Mouse (Mus musculus) heart, embryonic 15.5 days (tissue): ENCODE data around the gene Rad9a. TPM values are rescaled to one million over a fixed set of nuclear protein-coding genes. Genes with fewer than 3 reads are reported as not detected.

Experiments
- ATAC-seq: fragments of 200-750 bp; cut with Nextera tagmentation; replicated peaks from 2 replicates; pipeline ENCODE4 v1.8.0; 2017; ENCODE audit warnings: low read depth, moderate TSS enrichment; ENCODE audit not compliant: insufficient number of reproducible peaks, insufficient read depth, low FRiP score
- H3K27ac ChIP-seq: fragments of 300-500 bp; sonication (generic); 2 replicates; pipeline ENCODE4 v1.5.1; 2015; ENCODE audit warnings: mild to moderate bottlenecking, inconsistent platforms
- H3K27me3 ChIP-seq: fragments of 300-500 bp; sonication (generic); 2 replicates; pipeline ENCODE4 v1.6.1; 2015; ENCODE audit warnings: inconsistent platforms
- H3K36me3 ChIP-seq: fragments of 300-500 bp; sonication (generic); 2 replicates; pipeline ENCODE4 v1.6.1; 2015; ENCODE audit warnings: mild to moderate bottlenecking, inconsistent platforms
- H3K4me1 ChIP-seq: fragments of 300-500 bp; sonication (generic); replicated peaks from 2 replicates; pipeline ENCODE4 v1.6.1; 2015; ENCODE audit warnings: inconsistent platforms
- H3K4me2 ChIP-seq: fragments of 300-500 bp; sonication (generic); 2 replicates; pipeline ENCODE4 v1.6.1; 2015; ENCODE audit warnings: inconsistent platforms, mild to moderate bottlenecking, moderate library complexity
- H3K4me3 ChIP-seq: fragments of 300-500 bp; sonication (generic); 2 replicates; pipeline ENCODE4 v1.5.1; 2015; ENCODE audit warnings: mild to moderate bottlenecking, inconsistent platforms
- H3K9ac ChIP-seq: fragments of 300-500 bp; sonication (generic); 2 replicates; pipeline ENCODE4 v1.6.1; 2015; ENCODE audit warnings: mild to moderate bottlenecking, inconsistent platforms
- H3K9me3 ChIP-seq: fragments of 300-500 bp; sonication (generic); replicated peaks from 2 replicates; pipeline ENCODE4 v1.6.1; 2016; ENCODE audit warnings: inconsistent platforms
- WGBS: fragments of 180-500 bp; shearing (Covaris S2); methylation state at CpG from one replicate; pipeline ENCODE4 v1.1.7; 2015; ENCODE audit warnings: mixed read lengths; 5-methylcytosine and 5-hydroxymethylcytosine counted together
- polyA plus RNA-seq: library from polyadenylated mRNA; unstranded; fragments of >200 nt; fragmentation: Nextera tagmentation; extraction: Ambion mirVana; gene quantifications from 2 replicates; pipeline ENCODE4 v1.2.1, GENCODE M21; 2015

Rad9a gene
- polyA plus RNA-seq, 1 experiment from 2014 or later, result 17.3 TPM

- H3K4me1 ChIP-seq, result peaks cover 22% of the 10 kb centered on the region
- no peak for ATAC-seq
- H3K27ac ChIP-seq, result peak overlapping the region; percentile 62
- peaks cover 19% of the 10 kb centered on the region for H3K27me3 ChIP-seq
- WGBS, result 59% methylated on average over 13 of the region's 13 CpGs
- no peak overlapping the region for H3K9ac ChIP-seq
- no peak overlapping the region for H3K4me3 ChIP-seq
- H3K9me3 ChIP-seq, result no peaks in the 10 kb centered on the region
- peaks cover 2% of the 10 kb centered on the region; the same call in 1 of the 2 replicates for H3K36me3 ChIP-seq
- H3K4me2 ChIP-seq, result no peak overlapping the region
Measured at GRCm38 (mm10) chr19:4203604-4204326, 2.3 kb upstream of the Rad9a start.

- no peaks in the 10 kb centered on the region for H3K9me3 ChIP-seq
- H3K4me3 ChIP-seq, result no peak overlapping the region
- H3K9ac ChIP-seq, result no peak overlapping the region
- 0 out of 2 replicates have a peak overlapping the region, but pooled peaks have one; percentile 62 for H3K27ac ChIP-seq
- 64% methylated on average over 3 of the region's 3 CpGs for WGBS
- peaks cover 2% of the 10 kb centered on the region; the same call in 1 of the 2 replicates for H3K36me3 ChIP-seq
- H3K4me1 ChIP-seq, result peaks cover 22% of the 10 kb centered on the region
- ATAC-seq, result no peak
- no peak overlapping the region for H3K4me2 ChIP-seq
- H3K27me3 ChIP-seq, result peaks cover 15% of the 10 kb centered on the region
Measured at GRCm38 (mm10) chr19:4203148-4203547, 1.7 kb upstream of the Rad9a start.

GRCm38 (mm10) chr19:4202149-4202548, 687 bp upstream of the Rad9a start:
- Histone ChIP-seq H3K9me3 (no peaks in the 10 kb centered on the region), H3K4me1 (peaks cover 22% of the 10 kb centered on the region), H3K36me3 (peaks cover 10% of the 10 kb centered on the region; the same call in 1 of the 2 replicates), H3K9ac (peak overlapping the region; percentile 71), H3K4me2 (peak overlapping the region; percentile 92), H3K27me3 (peaks cover 15% of the 10 kb centered on the region), H3K27ac (peak overlapping the region; percentile 74; the same call in 1 of the 2 replicates), H3K4me3 (peak overlapping the region; percentile 66)
- WGBS, result 32% methylated on average over 7 of the region's 7 CpGs
- ATAC-seq, result no peak

GRCm38 (mm10) chr19:4197180-4197579, 4.3 kb downstream of the Rad9a start:
- WGBS, result 60% methylated on average over 3 of the region's 3 CpGs
- no peak for ATAC-seq
- Histone ChIP-seq H3K4me2 (no peak overlapping the region), H3K36me3 (peaks cover 48% of the 10 kb centered on the region), H3K27ac (no peak overlapping the region), H3K9me3 (no peaks in the 10 kb centered on the region), H3K4me1 (peaks cover 54% of the 10 kb centered on the region), H3K4me3 (no peak overlapping the region), H3K9ac (no peak overlapping the region), H3K27me3 (no peaks in the 10 kb centered on the region)

GRCm38 (mm10) chr19:4196548-4196947, 4.9 kb downstream of the Rad9a start:
- H3K4me2 ChIP-seq, result no peak overlapping the region
- H3K4me3 ChIP-seq, result no peak overlapping the region
- H3K27ac ChIP-seq, result 0 out of 2 replicates have a peak overlapping the region, but pooled peaks have one; percentile 12
- H3K4me1 ChIP-seq, result peaks cover 51% of the 10 kb centered on the region
- no peak for ATAC-seq
- H3K36me3 ChIP-seq, result peaks cover 48% of the 10 kb centered on the region
- 33% methylated on average over 5 of the region's 5 CpGs for WGBS
- no peaks in the 10 kb centered on the region for H3K27me3 ChIP-seq
- H3K9me3 ChIP-seq, result no peaks in the 10 kb centered on the region
- no peak overlapping the region for H3K9ac ChIP-seq

GRCm38 (mm10) chr19:4196048-4196447, 5.4 kb downstream of the Rad9a start:
- Histone ChIP-seq H3K9me3 (no peaks in the 10 kb centered on the region), H3K9ac (no peak overlapping the region), H3K36me3 (peaks cover 48% of the 10 kb centered on the region), H3K4me3 (no peak overlapping the region), H3K27me3 (no peaks in the 10 kb centered on the region), H3K27ac (peak overlapping the region; percentile 12; the same call in 1 of the 2 replicates), H3K4me1 (peaks cover 55% of the 10 kb centered on the region), H3K4me2 (no peak overlapping the region)
- WGBS, result 56% methylated on average over 2 of the region's 2 CpGs
- no peak for ATAC-seq

- Histone ChIP-seq H3K4me3 (no peak overlapping the region), H3K9me3 (no peaks in the 10 kb centered on the region), H3K27me3 (no peaks in the 10 kb centered on the region), H3K4me2 (no peak overlapping the region), H3K4me1 (peaks cover 50% of the 10 kb centered on the region), H3K36me3 (peaks cover 48% of the 10 kb centered on the region), H3K9ac (no peak overlapping the region), H3K27ac (no peak overlapping the region; the same call in 1 of the 2 replicates)
- no peak for ATAC-seq
- WGBS, result 67% methylated on average over 12 of the region's 12 CpGs
Measured at GRCm38 (mm10) chr19:4194776-4195650, 6.4 kb downstream of the Rad9a start.

- H3K36me3 ChIP-seq, result peaks cover 46% of the 10 kb centered on the region
- no peak overlapping the region for H3K27ac ChIP-seq
- 77% methylated on average over 8 of the region's 8 CpGs for WGBS
- H3K4me2 ChIP-seq, result peak overlapping the region; percentile 87
- peak overlapping the region; percentile 84; the same call in 1 of the 2 replicates for H3K4me3 ChIP-seq
- H3K4me1 ChIP-seq, result peaks cover 48% of the 10 kb centered on the region
- no peaks in the 10 kb centered on the region for H3K27me3 ChIP-seq
- H3K9me3 ChIP-seq, result no peaks in the 10 kb centered on the region
- ATAC-seq, result no peak
- no peak overlapping the region for H3K9ac ChIP-seq
Measured at GRCm38 (mm10) chr19:4194021-4194724, 7.3 kb downstream of the Rad9a start.

GRCm38 (mm10) chr19:4193129-4193528, 8.3 kb downstream of the Rad9a start:
- H3K9me3 ChIP-seq, result no peaks in the 10 kb centered on the region
- H3K36me3 ChIP-seq, result peaks cover 46% of the 10 kb centered on the region
- WGBS, result 51% methylated on average over 6 of the region's 6 CpGs

GRCm38 (mm10) chr19:4192251-4192985, 9.0 kb downstream of the Rad9a start:
- WGBS, result under 1% methylated on average over 52 of the region's 52 CpGs
- peak overlapping the region; percentile 98 for H3K9ac ChIP-seq
- H3K4me1 ChIP-seq, result peaks cover 54% of the 10 kb centered on the region
- H3K4me2 ChIP-seq, result peak overlapping the region; percentile 87
- ATAC-seq, result peak; percentile 57
- H3K36me3 ChIP-seq, result peaks cover 40% of the 10 kb centered on the region
- peak overlapping the region; percentile 89 for H3K27ac ChIP-seq
- H3K9me3 ChIP-seq, result no peaks in the 10 kb centered on the region
- H3K4me3 ChIP-seq, result peak overlapping the region; percentile 84
- H3K27me3 ChIP-seq, result no peaks in the 10 kb centered on the region

More at GRCm38 (mm10) chr19:4193129-4193528, 8.3 kb downstream of the Rad9a start:
- ATAC-seq, result no peak
- Histone ChIP-seq H3K4me3 (peak overlapping the region; percentile 84), H3K9ac (peak overlapping the region; percentile 98), H3K27ac (peak overlapping the region; percentile 89), H3K4me2 (peak overlapping the region; percentile 87), H3K4me1 (peaks cover 48% of the 10 kb centered on the region), H3K27me3 (no peaks in the 10 kb centered on the region)
